Mouse (Mus musculus): ENCODE measurements at regions not wholly inside any gene's neighbourhood (a gene's known extent, or its start where the extent isn't known, plus 50 kb on each side); places are given as distances from the start of the nearest gene placed in this dataset.

GRCm38 (mm10) chr1:69470614-69471250, 216.3 kb downstream of the Ikzf2 start:
- DNase-seq: no peak

- no peak for DNase-seq
These were observed 217.7 kb downstream of the Ikzf2 start for GRCm38 (mm10) chr1:69469158-69469901.

GRCm38 (mm10) chr1:69466534-69467275, 220.3 kb downstream of the Ikzf2 start:
- no peak for DNase-seq

- no peak for DNase-seq
These were observed 225.9 kb downstream of the Ikzf2 start for GRCm38 (mm10) chr1:69461191-69461590.

GRCm38 (mm10) chr1:69459899-69460298, 227.1 kb downstream of the Ikzf2 start:
- no peak for DNase-seq

- DNase-seq: no peak
These were observed 229.6 kb downstream of the Ikzf2 start for GRCm38 (mm10) chr1:69457471-69457870.

- no peak for DNase-seq
These were observed 233.1 kb downstream of the Ikzf2 start for GRCm38 (mm10) chr1:69453991-69454390.

GRCm38 (mm10) chr1:69452910-69453309, 234.1 kb downstream of the Ikzf2 start:
- DNase-seq: no peak

GRCm38 (mm10) chr1:69450455-69450854, 236.6 kb downstream of the Ikzf2 start:
- no peak for DNase-seq

GRCm38 (mm10) chr1:69447276-69447675, 239.8 kb downstream of the Ikzf2 start:
- no peak for DNase-seq

- DNase-seq: no peak
These were observed 242.3 kb downstream of the Ikzf2 start for GRCm38 (mm10) chr1:69444722-69445121.

- DNase-seq: no peak
These were observed 243.6 kb downstream of the Ikzf2 start for GRCm38 (mm10) chr1:69443466-69443865.

GRCm38 (mm10) chr1:69440564-69441334, 246.3 kb downstream of the Ikzf2 start:
- DNase-seq: no peak

- DNase-seq: no peak
These were observed 250.0 kb downstream of the Ikzf2 start for GRCm38 (mm10) chr1:69437042-69437441.

GRCm38 (mm10) chr1:69433655-69434357, 253.2 kb downstream of the Ikzf2 start:
- DNase-seq: no peak

GRCm38 (mm10) chr1:69430683-69431407, 256.2 kb downstream of the Ikzf2 start:
- DNase-seq: no peak

GRCm38 (mm10) chr1:69429632-69430031, 257.4 kb downstream of the Ikzf2 start:
- DNase-seq: no peak

- DNase-seq: no peak
These were observed 289.4 kb downstream of the Ikzf2 start for GRCm38 (mm10) chr1:69397676-69398075.

GRCm38 (mm10) chr1:69382374-69382773, 274.5 kb upstream of the Erbb4 start:
- no peak for DNase-seq

- no peak for DNase-seq
These were observed 271.9 kb upstream of the Erbb4 start for GRCm38 (mm10) chr1:69379741-69380140.

GRCm38 (mm10) chr1:69376923-69377706, 269.3 kb upstream of the Erbb4 start:
- DNase-seq: no peak
